Mouse (Mus musculus): Measurements from ENCODE around the gene Pgpep1l. TPM values are rescaled to one million over a fixed set of nuclear protein-coding genes. Genes with fewer than 3 reads are reported as not detected.

Gene Pgpep1l
- polyA plus RNA-seq (2017; shearing (Covaris generic)): 4.1 TPM

DNA sequence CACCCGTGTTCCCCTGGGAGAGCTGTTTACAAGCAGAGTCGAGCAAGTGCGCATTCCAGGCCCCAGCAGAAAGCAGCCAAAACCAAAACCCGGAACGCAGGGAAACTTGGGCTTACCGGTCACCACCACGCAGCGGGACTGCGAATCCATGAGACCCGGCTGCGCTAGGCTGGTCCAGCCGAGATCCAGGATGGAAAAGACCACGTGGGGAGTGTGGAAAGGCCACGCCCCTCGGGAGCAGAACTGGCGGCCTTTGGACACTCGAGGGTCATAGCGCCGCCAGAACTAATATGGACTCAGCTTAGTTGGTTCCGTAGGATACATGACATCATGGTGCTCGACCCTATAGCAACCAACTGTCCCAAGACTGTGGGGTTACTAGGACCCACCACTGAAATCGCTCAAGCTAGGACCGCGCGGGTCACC is at the start of gene Pgpep1l:
Gene Pgpep1l (minus strand): TSS at position 206 of the 426 bp plus-strand sequence.

DNA sequence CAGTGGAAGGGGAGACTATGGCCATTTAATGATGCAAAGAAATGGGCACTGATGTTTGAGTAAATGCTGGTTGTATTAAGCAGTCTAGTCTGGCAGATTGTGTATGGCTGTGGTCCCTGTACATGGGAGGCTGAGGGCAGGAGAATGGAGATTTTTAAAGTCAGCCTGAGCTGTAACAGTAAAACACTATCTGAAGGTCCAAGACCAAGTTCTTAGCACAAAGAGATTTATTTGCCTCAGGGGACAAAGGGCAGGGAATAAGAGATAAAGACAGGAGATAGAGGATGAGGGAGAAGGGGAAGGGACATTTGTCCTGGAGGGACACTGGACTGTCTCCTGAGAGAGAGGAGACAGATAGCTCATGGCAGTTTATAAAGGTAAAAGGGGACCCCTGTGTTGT is 9.5 kb upstream of the Pgpep1l start, which contains the start of gene Fam169b:
Gene Fam169b (plus strand): TSS at position 325 of the 400 bp plus-strand sequence.

Other genes with a start within 250 kb of the Pgpep1l start
- 184 TPM for gene Fam169b, start 9.6 kb upstream of the Pgpep1l start, polyA plus RNA-seq (2017; shearing (Covaris generic))

All from CD4-positive, CD25-positive, alpha-beta regulatory T cell (primary cell).